Mouse (Mus musculus): ENCODE measurements around the gene Slc25a28.

GRCm38 (mm10) chr19:43630466-43631251 lies 44.0 kb downstream of the Slc25a28 start:
- TF ChIP-seq ZNF384 (IDR thresholded peaks at IDR 0.05; ENCODE audit: low read depth, low read length) (no peak), CHD2 (IDR thresholded peaks at IDR 0.05; ENCODE audit: low read depth, low read length) (no peak)
